Mouse (Mus musculus): ENCODE data around the gene Pinlyp.
"Not testable (repeated sequence)": the region's sequence is repeated elsewhere in the genome, so short reads cannot be mapped to it uniquely, and the experiment has no call there.

The Pinlyp gene

DNA sequence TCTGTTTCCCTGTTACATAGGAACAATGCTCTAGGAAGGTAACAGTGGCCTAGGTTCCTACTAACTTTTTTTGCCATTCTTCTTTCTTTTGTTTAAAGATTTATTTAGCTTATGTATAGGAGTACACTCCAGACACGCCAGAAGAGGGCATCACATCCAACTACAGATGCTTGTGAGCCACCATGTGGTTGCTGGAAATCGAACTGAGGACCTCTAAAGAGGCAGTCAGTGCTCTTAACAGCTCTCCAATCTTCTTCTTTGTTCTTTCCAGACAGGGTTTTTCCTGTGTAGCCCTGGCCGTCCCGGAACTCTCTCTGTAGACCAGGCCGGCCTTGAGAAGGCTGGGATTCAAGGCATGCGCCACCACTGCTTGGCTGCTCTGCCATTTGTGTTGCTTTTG, 20.9 kb downstream of the Pinlyp start:
- no peak for DNase-seq (ENCODE audit: low read depth, low spot score)

GRCm38 (mm10) chr7:24523723-24524122, 22.2 kb downstream of the Pinlyp start:
- DNase-seq (ENCODE audit: low read depth, low spot score): no peak

- DNase-seq (ENCODE audit: low read depth, low spot score): no peak
Observed at GRCm38 (mm10) chr7:24522805-24523204, 23.1 kb downstream of the Pinlyp start.

- not testable (repeated sequence) for DNase-seq (ENCODE audit: low read depth, low spot score)
Observed at GRCm38 (mm10) chr7:24520054-24520453, 25.9 kb downstream of the Pinlyp start.

DNA sequence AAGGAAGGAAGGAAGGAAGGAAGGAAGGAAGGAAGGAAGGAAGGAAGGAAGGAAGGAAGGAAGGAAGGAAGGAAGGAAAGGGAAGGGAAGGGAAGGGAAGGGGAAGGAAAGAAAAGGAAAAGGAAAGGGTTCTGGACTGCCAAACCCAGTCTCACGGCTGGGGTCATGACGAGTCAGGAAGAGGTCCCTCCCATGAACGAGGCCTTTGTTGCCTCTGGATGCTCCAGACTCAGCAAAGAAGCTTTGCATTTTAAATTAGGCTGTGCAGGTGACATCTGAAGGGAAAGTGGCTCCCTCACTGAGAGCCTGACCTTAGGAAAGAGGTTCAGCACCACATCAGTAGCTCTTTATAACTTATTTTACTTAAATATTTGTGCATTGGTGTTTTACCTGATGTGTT, 26.8 kb downstream of the Pinlyp start:
- DNase-seq (ENCODE audit: low read depth, low spot score): no peak

DNA sequence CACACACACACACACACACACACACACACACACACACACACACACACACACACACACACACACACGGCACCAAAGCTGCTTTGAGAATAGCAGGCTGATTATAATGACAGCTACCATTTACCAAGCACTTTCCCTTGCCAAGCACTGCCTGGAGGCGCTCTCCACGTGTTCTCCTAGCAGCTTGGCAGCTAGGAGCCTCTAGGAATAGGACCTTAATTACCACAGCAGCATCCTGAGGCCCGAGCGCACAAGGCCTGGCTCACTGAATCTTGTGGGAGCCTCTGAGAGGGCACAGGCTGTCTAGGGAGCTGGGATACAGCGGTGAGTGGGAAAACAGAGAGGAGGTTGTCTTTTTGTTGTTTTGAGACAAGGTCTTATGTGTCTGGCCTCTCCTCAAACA, 28.3 kb downstream of the Pinlyp start:
- no peak for DNase-seq (ENCODE audit: low read depth, low spot score)

DNA sequence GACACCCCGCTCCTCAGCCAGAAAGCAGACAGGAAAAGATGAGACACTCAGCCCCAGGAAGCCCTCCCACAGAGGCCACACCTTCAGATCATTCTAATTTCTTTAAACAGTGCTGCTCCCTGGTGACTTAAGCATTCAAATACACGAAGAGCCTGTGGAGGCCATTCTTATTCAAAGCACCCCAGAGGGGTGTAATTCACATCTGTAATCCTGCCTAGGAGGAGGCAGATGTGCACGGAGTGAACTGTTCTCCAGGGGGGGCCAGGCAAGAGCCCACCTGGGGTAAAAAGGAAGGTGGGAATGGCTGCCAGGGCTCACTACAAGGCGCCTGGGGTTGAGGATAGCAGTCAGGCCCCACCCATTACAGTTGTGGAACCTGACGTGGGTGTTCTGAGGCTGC, 28.8 kb downstream of the Pinlyp start:
- no peak for DNase-seq (ENCODE audit: low read depth, low spot score)

DNA sequence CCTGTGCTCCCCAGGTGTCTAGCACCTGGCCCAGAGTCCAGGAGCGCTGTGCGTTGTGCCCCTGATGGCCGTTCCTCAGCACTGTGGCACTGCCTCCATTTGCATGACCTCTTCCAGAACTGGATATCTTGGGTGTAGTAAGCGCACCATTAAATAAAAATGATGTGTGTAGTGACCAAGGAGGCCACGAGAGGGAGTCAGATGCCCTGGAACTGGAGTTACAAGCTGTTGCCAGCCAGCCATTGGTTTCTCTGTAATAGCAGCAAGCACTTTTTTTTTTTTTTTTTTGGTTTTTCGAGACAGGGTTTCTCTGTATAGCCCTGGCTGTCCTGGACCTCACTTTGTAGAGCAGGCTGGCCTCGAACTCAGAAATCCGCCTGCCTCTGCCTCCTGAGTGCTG, 29.6 kb downstream of the Pinlyp start:
- not testable (repeated sequence) for DNase-seq (ENCODE audit: low read depth, low spot score)

DNA sequence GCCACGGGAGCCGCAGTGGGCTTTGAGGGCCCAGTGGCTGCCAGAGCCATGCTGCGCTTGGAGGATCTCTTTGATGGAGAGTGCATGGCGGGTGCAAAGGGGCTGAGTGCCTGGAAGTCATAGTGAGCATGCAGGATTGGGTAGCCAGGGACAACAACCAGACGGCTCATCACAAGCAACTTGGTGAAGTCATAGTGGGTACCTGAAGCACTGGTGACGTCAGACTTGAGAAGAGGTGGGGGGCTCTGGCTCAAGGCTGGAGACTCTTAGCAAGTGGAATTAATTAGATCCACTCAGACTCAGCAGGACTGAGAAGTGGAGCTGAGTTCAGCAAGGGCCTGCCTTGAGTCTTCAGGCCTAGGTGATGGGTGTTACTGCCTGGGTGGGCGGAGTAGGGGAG, 33.6 kb downstream of the Pinlyp start, which contains the start of gene AC161166.1:
Gene AC161166.1 (minus strand): TSS at position 101 of the 400 bp plus-strand sequence.
- no peak for DNase-seq (ENCODE audit: low read depth, low spot score)

GRCm38 (mm10) chr7:24507726-24508114, 38.2 kb downstream of the Pinlyp start:
- DNase-seq (ENCODE audit: low read depth, low spot score): no peak

DNA sequence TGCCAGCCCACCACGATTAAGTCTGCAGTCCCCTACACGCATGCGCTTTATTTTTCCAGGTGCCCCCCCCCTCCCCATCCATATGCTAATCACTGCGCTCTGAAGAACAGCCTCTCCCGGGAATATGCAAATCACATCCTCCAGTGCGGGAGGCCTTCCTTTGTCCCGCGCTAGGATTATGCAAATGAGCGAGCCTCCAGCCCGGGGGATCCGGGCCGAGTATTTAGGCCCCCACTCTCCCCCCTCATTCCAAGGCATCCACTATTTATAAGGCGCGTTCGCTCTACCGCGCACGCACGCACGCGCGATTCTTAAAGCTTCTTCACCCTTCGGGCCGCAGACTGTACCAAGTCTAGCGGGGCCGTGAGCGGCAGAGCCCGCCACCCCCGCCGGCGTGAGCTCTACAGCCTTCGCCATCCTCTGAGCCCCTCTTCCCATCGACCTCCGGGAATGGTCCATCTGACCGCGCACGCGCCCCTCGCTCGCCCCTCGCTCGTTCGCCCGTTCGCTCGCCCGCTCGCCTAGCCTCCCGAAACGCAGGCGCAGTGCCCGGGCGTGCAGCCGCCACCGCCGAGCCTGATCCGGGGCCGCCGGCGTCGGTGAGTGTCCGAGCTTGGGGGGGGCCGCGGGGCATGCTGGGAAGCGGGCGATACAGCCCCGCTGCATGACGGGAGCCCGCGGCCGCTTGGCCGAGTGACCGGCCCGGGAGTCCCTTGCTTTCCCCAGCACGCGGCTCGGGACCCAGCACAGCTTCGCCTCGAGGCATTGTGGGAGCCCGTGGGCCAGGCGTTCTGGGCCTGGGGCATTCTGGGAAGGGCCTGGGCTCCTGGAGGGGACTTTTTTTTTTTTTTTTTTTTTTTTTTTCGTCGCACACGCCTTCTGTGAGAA, 38.8 kb downstream of the Pinlyp start, which contains the start of gene Zfp428:
Gene Zfp428 (plus strand): TSS at position 169 of the 888 bp plus-strand sequence.
- peak; percentile 47 for DNase-seq (ENCODE audit: low read depth, low spot score)

GRCm38 (mm10) chr7:24506476-24506837, 39.5 kb downstream of the Pinlyp start:
- no peak for DNase-seq (ENCODE audit: low read depth, low spot score)

GRCm38 (mm10) chr7:24506065-24506459, 39.9 kb downstream of the Pinlyp start:
- no peak for DNase-seq (ENCODE audit: low read depth, low spot score)

- no peak for DNase-seq (ENCODE audit: low read depth, low spot score)
Observed at GRCm38 (mm10) chr7:24505447-24506064, 40.4 kb downstream of the Pinlyp start.

DNA sequence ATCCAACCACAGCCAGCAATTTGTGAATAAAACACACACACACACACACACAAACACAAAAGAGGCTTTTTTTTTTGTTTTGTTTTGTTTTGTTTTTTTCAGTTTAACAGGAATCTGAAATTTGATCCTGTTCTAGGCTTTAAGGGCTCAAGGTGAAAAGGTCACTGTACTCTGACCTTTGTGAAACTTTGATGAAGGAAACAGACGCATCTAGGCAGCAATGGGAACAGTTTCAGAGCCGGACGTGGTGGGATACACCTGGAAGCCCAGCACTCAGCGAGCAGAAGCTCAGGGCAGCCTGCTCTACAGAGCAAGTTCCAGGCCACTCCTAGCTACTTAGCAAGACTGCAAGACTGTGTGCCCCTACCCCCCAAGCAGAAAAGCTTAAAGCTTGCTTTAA, 41.0 kb downstream of the Pinlyp start:
- DNase-seq (ENCODE audit: low read depth, low spot score): no peak

DNA sequence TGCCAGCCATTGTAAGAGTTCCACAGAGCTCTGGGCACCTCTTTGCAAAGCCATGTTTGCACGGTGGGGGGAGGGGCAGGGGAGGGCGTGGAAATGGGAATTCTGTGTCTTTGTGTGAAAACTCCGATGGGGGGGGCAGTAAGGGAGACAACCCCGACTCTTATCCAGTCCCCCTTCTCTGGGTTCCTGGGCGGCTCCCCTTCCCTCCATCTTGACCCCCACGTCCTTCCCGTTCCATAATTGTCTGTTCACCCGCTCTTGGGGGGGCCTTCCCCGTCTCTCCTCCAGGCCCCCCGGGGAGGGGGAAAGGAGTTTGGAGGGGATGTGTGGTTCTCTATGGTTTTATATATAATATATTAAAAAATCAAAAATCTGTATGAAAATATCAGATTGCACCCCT, 41.9 kb downstream of the Pinlyp start:
- DNase-seq (ENCODE audit: low read depth, low spot score): no peak

GRCm38 (mm10) chr7:24501492-24501891, 44.4 kb downstream of the Pinlyp start:
- no peak for DNase-seq (ENCODE audit: low read depth, low spot score)

- DNase-seq (ENCODE audit: low read depth, low spot score): peak; percentile 13
Observed at GRCm38 (mm10) chr7:24500929-24501328, 45.0 kb downstream of the Pinlyp start.

GRCm38 (mm10) chr7:24499856-24500577, 45.9 kb downstream of the Pinlyp start:
- no peak for DNase-seq (ENCODE audit: low read depth, low spot score)
